Mouse (Mus musculus) heart, embryonic 16.5 days (tissue): ENCODE results near the gene Ptgfr. TPM values are rescaled to one million over a fixed set of nuclear protein-coding genes. Genes with fewer than 3 reads are reported as not detected.
A peak's percentile ranks its signal among the peaks of the same experiment; 100 is the strongest.

Experiments used
- ATAC-seq: fragments of 200-750 bp; cut with Nextera tagmentation; replicated peaks from 2 replicates; pipeline ENCODE4 v1.8.0; 2017; ENCODE audit warnings: moderate number of reproducible peaks; ENCODE audit not compliant: insufficient read depth, low FRiP score; ENCODE audit errors: extremely low read depth
- H3K27ac ChIP-seq: fragments of 300-500 bp; sonication (generic); 2 replicates; pipeline ENCODE4 v1.5.1; 2014; ENCODE audit warnings: mild to moderate bottlenecking, low read length, control low read depth, moderate library complexity
- H3K27me3 ChIP-seq: fragments of 300-500 bp; sonication (generic); 2 replicates; pipeline ENCODE4 v1.6.1; 2014; ENCODE audit warnings: low read length, mixed read lengths; ENCODE audit not compliant: control insufficient read depth, insufficient read depth
- H3K36me3 ChIP-seq: fragments of 300-500 bp; sonication (generic); 2 replicates; pipeline ENCODE4 v1.6.1; 2014; ENCODE audit not compliant: control insufficient read depth, insufficient read depth
- H3K4me1 ChIP-seq: fragments of 300-500 bp; sonication (generic); 2 replicates; pipeline ENCODE4 v1.6.1; 2014; ENCODE audit warnings: low read length, mixed read lengths; ENCODE audit not compliant: control insufficient read depth, insufficient read depth
- H3K4me2 ChIP-seq: fragments of 300-500 bp; sonication (generic); 2 replicates; pipeline ENCODE4 v1.6.1; 2014; ENCODE audit warnings: low read depth, mild to moderate bottlenecking, control low read depth, low read length
- H3K4me3 ChIP-seq: fragments of 300-500 bp; sonication (generic); 2 replicates; pipeline ENCODE4 v1.5.1; 2014; ENCODE audit warnings: mild to moderate bottlenecking, control low read depth, low read length
- H3K9ac ChIP-seq: fragments of 300-500 bp; sonication (generic); 2 replicates; pipeline ENCODE4 v1.6.1; 2014; ENCODE audit warnings: low read length, control low read depth
- H3K9me3 ChIP-seq: fragments of 300-500 bp; sonication (generic); replicated peaks from 2 replicates; pipeline ENCODE4 v1.6.1; 2016; ENCODE audit warnings: low read length; ENCODE audit not compliant: control insufficient read depth
- WGBS: fragments of 180-500 bp; shearing (Covaris S2); extraction: QIAGEN DNeasy Blood & Tissue Kit; methylation state at CpG from one replicate; pipeline ENCODE4 v1.1.7; 2014; 5-methylcytosine and 5-hydroxymethylcytosine counted together
- polyA plus RNA-seq: library from polyadenylated mRNA; unstranded; fragments of >200 nt; fragmentation: Nextera tagmentation; extraction: Ambion mirVana; gene quantifications from 2 replicates; pipeline ENCODE4 v1.2.1, GENCODE M21; 2015

Ptgfr gene
- polyA plus RNA-seq, 1 experiment from 2014 or later, result 1.6 TPM

DNA sequence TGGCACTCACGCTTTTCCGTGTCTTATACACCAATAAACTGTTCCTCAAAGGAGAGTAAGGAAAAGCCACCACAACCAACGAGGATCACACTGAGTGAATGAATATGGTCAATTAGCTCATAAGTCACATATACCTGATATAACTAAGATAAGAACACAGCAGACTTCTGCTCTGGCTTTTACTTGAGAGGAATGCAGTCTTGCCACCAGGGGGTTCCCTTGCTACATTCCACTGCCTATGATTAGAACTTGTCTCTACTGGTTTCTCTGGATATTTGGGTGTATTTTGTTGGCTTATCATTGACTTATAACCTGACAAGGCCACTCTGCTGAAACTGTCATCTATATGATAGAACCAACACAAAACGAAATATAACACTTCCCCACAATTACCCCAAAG is 62.3 kb downstream of the Ptgfr start:
- H3K36me3 ChIP-seq, result no peaks in the 10 kb centered on the region
- no peak overlapping the region for H3K4me2 ChIP-seq
- no peaks in the 10 kb centered on the region for H3K9me3 ChIP-seq
- ATAC-seq, result no peak
- H3K27me3 ChIP-seq, result no peaks in the 10 kb centered on the region
- no peaks in the 10 kb centered on the region for H3K4me1 ChIP-seq
- no peak overlapping the region for H3K4me3 ChIP-seq
- H3K27ac ChIP-seq, result no peak overlapping the region
- H3K9ac ChIP-seq, result no peak overlapping the region
- 59% methylated on average over 4 of the region's 4 CpGs for WGBS

DNA sequence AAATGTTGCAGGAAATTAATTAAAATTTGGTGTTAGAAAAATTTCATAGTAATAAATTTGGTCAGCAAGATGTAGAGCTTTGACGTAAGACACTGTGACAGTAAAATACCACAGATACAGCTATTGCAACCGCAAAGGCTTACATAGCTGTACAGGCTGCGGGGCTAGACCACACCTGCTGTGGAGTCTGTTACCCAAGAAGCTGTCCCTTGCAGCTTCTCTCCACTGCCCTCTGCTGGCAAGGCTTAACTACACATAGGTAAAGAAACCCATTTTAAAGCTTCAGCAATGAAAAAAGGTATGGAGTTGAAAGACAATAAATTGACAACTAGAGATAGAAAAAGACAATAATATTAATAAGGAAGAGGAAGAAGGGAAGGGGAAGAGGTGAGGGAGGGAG is 66.4 kb downstream of the Ptgfr start:
- Histone ChIP-seq H3K4me1 (no peaks in the 10 kb centered on the region), H3K4me3 (no peak overlapping the region), H3K27me3 (no peaks in the 10 kb centered on the region), H3K9ac (no peak overlapping the region), H3K36me3 (no peaks in the 10 kb centered on the region), H3K27ac (no peak overlapping the region), H3K4me2 (no peak overlapping the region), H3K9me3 (no peaks in the 10 kb centered on the region)
- WGBS, result 62% methylated on average over 3 of the region's 3 CpGs
- no peak for ATAC-seq

DNA sequence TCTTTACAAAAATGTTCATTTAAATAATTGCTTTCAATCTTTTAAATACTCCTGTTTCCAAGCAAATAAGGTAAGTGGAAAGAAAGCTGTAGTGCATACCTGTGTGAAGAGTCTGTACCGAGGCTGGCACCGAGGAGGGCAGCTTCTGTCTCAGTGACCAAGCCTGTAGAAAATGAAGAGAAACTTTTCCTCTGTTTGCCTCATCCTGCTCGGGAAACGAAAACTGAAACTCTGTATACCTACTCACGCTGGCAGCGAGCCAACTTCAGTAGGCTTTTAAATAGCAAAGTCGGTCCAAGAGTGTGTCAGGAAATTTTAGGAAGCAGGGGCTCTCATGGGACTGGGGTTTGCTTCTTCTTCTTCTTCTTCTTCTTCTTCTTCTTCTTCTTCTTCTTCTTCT is 87.7 kb downstream of the Ptgfr start, which contains the start of gene Ifi44:
Gene Ifi44 (minus strand): TSS at position 224 of the 400 bp plus-strand sequence.
- WGBS, result 32% methylated on average over 7 of the region's 7 CpGs
- Histone ChIP-seq H3K9me3 (no peaks in the 10 kb centered on the region; the same call in 1 of the 2 replicates), H3K27me3 (no peaks in the 10 kb centered on the region), H3K4me3 (peak within 1 kb of the TSS; percentile 20), H3K27ac (no peak within 1 kb of the TSS), H3K9ac (no peak within 1 kb of the TSS), H3K4me1 (no peaks in the 10 kb centered on the region; the same call in 1 of the 2 replicates), H3K36me3 (no peaks in the 10 kb centered on the region), H3K4me2 (peak within 1 kb of the TSS; percentile 42)
- no peak for ATAC-seq

DNA sequence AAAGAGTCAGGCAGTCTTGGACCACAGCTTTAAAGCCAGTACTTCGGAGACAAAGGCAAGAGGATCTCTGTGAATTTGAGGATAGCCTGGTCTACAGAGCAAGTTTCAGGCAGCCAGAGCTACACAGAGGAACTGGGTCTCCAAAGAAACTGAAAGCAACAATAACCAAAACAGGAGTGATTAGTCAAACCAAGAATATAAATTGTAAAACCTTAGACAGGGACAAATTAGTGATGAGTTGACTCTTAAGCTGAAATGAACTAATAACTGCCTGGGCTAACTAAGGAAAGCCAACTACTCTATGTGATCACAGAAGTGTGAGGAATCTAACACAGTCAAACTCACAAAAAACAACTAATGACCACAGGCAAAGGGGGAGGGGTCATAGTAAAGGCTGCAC is 88.9 kb downstream of the Ptgfr start:
- no peak for ATAC-seq
- H3K9me3 ChIP-seq, result no peaks in the 10 kb centered on the region; the same call in 1 of the 2 replicates
- no peaks in the 10 kb centered on the region for H3K36me3 ChIP-seq

More for the DNA sequence above, 88.9 kb downstream of the Ptgfr start:
- H3K27me3 ChIP-seq, result no peaks in the 10 kb centered on the region
- no peak overlapping the region for H3K4me2 ChIP-seq
- H3K27ac ChIP-seq, result no peak overlapping the region
- no peak overlapping the region for H3K4me3 ChIP-seq
- no peaks in the 10 kb centered on the region; the same call in 1 of the 2 replicates for H3K4me1 ChIP-seq
- WGBS, result 83% methylated on average over 1 of the region's 1 CpGs
- no peak overlapping the region for H3K9ac ChIP-seq

Other genes starting within 250 kb of the Ptgfr start
- gene Ifi44, start 87.7 kb downstream of the Ptgfr start, polyA plus RNA-seq, result 1.4 and 3.0 TPM in 2 replicates
- gene Ifi44l, start 74.7 kb downstream of the Ptgfr start, polyA plus RNA-seq, result not detected in 2 replicates